Mouse (Mus musculus) 416B (cell line): ENCODE data around the gene Mast2.

ENCODE experiments used
- DNase-seq: peaks from one replicate; pipeline ENCODE4 v3.0.0; 2011; ENCODE audit warnings: low read depth

Mast2 gene

DNA sequence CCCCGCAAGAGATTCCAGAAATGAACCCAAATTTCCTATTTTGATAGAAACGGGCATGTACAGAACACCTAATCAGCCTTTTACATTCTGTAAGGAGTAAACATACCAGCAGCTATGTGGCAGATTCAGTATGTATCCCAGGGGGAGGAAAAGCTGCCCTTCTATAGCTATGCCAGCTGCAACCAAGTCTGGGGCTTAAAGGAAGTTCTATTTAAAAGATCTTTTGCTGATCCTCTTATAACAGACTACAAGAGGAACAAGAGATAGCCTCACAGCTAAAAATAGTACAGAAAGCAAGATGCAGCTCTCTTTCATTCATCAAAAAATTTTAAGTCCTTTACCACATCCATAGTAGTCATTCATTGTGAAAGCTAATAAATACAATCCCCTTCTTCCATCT, 57.3 kb downstream of the Mast2 start:
- no peak for DNase-seq

DNA sequence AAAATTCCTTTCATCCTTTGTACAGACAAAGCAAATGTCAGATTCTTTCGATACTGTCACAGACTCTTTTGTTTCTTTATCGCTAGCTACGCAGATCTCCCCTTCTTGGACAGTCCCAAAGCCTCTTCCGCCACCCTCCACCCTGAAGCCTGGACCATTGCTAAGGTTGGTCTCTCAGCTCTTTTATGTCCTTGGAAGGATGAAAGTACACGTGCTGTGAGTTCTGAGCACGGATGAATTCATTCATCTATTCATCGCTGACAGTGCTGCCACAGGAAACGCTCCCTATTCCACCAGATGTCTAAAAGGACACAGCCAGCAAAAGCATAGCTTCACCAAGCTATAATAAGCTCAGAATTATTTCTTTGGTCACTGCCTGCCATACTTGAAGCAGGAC, 58.0 kb downstream of the Mast2 start:
- DNase-seq, result no peak

- DNase-seq, result no peak
Observed at GRCm38 (mm10) chr4:116405276-116405954, 58.6 kb downstream of the Mast2 start.

- peak; percentile 55 for DNase-seq
Observed at GRCm38 (mm10) chr4:116403884-116404283, 60.1 kb downstream of the Mast2 start.

GRCm38 (mm10) chr4:116402708-116403107, 61.3 kb downstream of the Mast2 start:
- peak; percentile 51 for DNase-seq

DNA sequence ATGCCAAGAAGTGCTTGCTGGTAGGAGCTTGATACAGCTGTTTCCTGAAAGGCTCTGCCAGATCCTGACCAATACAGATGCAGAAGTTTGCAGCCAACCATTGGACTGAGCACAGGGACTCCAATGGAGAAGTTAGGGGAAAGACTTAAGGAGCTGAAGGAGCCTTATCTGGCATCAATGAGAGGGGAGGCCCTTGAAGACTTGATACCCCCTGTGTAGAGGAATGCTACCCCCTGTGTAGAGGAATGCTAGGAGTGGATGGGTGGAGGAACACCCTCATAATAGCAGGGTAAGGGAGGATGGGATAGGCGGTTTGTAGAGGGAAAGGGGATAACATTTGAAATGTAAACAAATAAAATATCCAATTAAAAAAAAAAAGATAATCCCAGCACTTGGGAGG, 65.9 kb downstream of the Mast2 start:
- DNase-seq, result peak; percentile 26

DNA sequence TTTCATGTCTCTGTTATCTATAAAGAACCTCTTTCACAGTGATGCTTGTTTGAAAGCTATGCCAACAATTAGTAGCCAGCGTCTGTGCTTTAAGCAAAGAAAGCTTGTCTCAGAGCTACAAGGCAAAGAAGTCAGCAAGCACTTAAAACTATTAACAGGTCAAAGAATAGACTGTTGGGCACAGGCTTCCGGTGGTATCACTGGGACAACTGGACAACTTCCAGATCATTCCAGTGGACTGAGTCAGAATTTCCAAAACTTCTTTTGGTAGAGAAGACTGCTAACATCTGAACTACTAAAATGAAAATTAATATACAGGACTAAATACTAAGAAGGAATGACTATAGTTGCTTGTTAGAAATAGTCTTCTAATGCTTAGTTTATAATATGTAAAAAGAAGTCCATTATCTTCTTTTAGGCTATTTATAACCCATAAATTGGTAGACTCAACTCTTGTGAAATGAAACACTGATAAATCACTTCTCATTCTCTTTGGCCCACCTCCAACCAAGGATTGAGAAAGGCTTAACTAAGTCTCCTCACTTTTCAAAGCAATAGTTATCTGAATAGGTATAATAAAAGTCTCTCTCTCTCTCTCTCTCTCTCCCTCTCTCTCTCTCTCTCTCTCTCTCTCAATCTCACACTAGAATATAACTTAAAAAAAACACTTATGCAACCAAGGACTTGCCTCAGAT, 85.9 kb downstream of the Mast2 start:
- DNase-seq, result peak; percentile 30

GRCm38 (mm10) chr4:116371676-116372075, 92.3 kb downstream of the Mast2 start:
- no peak for DNase-seq

DNA sequence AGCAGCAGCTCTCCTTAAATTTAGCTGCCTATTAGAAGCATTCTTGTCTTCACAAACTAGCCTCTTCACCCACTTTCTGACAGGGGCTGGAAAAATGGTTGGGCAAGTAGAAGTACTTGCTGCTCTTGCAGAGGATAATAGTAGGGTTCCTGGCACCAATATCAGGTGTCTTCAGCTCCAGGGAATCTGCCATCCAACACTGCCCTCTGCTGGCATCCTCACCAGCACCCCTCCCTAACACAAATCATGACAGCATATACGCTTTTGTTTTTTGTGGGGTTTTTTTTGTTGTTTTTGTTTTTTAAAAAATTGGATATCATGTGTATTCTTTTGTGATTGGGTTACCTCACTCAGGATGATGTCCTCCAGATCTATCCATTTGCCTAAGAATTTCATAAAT, 105.9 kb downstream of the Mast2 start:
- peak; percentile 47 for DNase-seq

DNA sequence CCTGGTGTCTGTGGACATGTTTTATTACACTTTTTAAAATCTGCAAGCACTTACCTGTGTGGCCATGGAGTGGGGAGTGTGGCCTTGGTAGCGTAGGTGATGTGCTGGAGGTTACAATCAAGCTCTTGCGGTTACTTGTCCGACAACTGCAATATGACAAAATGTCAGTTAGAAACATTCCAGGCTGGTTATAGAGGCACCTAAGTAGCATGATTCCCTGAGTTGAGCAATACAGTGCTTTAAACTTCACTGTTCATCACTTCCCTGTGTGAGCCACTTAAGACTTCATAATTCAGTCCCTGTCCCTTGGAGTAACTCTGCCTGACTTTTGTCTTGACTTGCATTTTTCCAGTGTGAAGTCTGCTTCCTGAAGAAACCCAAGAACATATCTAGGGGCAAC, 111.1 kb downstream of the Mast2 start:
- no peak for DNase-seq

- no peak for DNase-seq
Observed at GRCm38 (mm10) chr4:116352496-116352895, 111.5 kb downstream of the Mast2 start.

- DNase-seq, result peak; percentile 71
Observed at GRCm38 (mm10) chr4:116342119-116342518, 121.9 kb downstream of the Mast2 start.

- DNase-seq, result peak; percentile 10
Observed at GRCm38 (mm10) chr4:116336294-116336693, 127.7 kb downstream of the Mast2 start.

GRCm38 (mm10) chr4:116329256-116329655, 134.7 kb downstream of the Mast2 start:
- DNase-seq, result no peak

DNA sequence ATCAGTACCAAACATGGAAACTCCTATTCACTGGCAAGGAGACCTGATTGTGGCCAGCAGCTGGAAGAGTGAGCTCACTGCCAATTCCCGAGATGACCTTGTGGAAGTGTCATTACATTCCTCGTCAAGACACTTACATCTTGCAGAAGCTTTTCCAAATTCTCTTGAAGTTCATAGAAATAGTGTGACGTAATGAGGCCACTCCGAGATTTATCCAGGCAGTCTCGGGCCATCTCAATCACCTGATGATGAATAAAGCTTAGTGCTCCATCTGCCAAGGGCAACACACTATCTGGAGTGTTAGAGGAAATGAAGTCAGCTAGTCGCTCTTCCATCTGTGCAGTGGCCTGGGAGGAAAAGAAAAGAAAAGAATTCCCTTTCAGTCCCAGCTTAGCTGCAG, 141.9 kb downstream of the Mast2 start:
- no peak for DNase-seq

DNA sequence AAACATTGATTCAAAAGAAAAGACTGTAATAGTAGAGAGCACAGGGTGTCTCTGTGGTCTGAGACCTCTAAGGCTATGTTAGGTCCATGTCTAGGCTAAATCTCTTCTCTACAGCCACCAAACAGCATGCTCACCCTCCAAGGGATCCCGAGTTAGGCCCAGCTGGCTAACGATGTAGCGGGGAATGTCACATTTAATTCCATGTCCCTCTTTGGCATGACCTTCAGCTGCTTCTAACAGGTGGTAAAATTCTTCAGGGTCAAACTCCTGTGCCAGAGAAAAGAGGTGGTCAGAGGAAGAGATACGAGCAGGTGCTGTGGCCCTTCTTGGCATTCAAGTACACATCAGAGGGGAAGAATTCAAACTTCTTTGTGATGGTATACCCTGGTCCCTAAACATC, 146.4 kb downstream of the Mast2 start:
- no peak for DNase-seq

DNA sequence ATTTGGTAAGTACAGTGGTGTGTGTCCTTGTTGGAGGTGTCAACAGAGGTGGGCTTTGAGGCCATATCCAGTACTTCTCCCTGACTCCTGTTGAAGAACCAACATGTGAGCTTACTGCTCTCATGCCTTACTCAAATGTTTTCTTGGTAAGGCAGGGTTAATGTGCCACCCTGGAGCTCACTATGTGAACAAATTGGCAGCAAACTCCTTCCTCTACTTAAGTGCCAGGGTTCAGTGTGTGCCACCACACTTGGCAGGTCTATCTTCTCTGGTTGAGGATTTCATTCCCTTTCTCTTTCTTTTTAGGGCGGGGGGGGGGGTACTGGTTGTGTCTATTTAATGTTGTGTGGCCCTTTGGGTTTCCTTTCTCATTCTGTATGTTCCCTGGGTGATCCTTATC, 159.4 kb downstream of the Mast2 start:
- DNase-seq, result no peak

DNA sequence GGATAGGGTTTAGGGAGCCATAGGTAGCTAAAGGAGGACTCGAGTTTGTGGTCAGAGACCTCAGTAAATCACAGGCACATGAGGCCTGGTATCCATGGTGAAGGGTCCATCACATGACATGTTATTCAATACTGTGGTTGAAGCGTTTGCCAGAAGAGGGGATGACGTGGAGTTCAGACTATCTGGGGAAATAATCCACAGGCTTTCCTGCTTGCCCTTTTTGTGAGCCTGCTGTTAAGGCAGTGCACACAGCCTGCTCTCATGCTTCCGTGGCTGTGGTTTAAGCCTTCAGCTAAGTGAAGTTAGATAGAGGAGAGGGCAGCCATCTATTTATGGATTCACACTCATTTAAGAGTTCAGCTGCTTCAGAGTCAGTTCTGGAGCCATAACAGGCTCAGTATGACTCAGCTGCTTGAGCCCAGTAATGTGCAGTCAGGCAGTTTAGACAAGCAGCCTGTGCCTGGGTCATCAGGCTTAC, 163.1 kb downstream of the Mast2 start:
- peak; percentile 92 for DNase-seq

- DNase-seq, result peak; percentile 16
Observed at GRCm38 (mm10) chr4:116293296-116293695, 170.7 kb downstream of the Mast2 start.

- no peak for DNase-seq
Observed at GRCm38 (mm10) chr4:116291561-116291960, 172.4 kb downstream of the Mast2 start.

- peak; percentile 24 for DNase-seq
Observed at GRCm38 (mm10) chr4:116282211-116282610, 181.8 kb downstream of the Mast2 start.

GRCm38 (mm10) chr4:116268220-116268619, 195.8 kb downstream of the Mast2 start:
- peak; percentile 30 for DNase-seq
